Mouse (Mus musculus) intestine, postnatal 0 days (tissue): ENCODE measurements around the gene Herc3. TPM values are rescaled to one million over a fixed set of nuclear protein-coding genes. Genes with fewer than 3 reads are reported as not detected.

ENCODE experiments used
- ATAC-seq: fragments of 200-750 bp; cut with Nextera tagmentation; 2 replicates; pipeline ENCODE4 v1.8.0; 2017; ENCODE audit warnings: mild to moderate bottlenecking, moderate TSS enrichment, moderate library complexity
- H3K27ac ChIP-seq: fragments of 300-500 bp; sonication (generic); 2 replicates; pipeline ENCODE4 v1.5.1; 2014; ENCODE audit warnings: mild to moderate bottlenecking, low read depth, low read length, moderate library complexity
- H3K27me3 ChIP-seq: fragments of 300-500 bp; sonication (generic); replicated peaks from 2 replicates; pipeline ENCODE4 v1.6.1; 2014; ENCODE audit warnings: low read length, mixed read lengths; ENCODE audit not compliant: control insufficient read depth, insufficient read depth
- H3K36me3 ChIP-seq: fragments of 300-500 bp; sonication (generic); 2 replicates; pipeline ENCODE4 v1.6.1; 2014; ENCODE audit warnings: mild to moderate bottlenecking, moderate library complexity; ENCODE audit not compliant: control insufficient read depth, insufficient read depth
- H3K4me1 ChIP-seq: fragments of 300-500 bp; sonication (generic); replicated peaks from 2 replicates; pipeline ENCODE4 v1.6.1; 2014; ENCODE audit warnings: antibody characterized with exemption, low read length, mixed read lengths; ENCODE audit not compliant: control insufficient read depth, insufficient read depth
- H3K4me2 ChIP-seq: fragments of 300-500 bp; sonication (generic); replicated peaks from 2 replicates; pipeline ENCODE4 v1.6.1; 2014; ENCODE audit warnings: low read depth, mild to moderate bottlenecking, moderate library complexity
- H3K4me3 ChIP-seq: fragments of 300-500 bp; sonication (generic); 2 replicates; pipeline ENCODE4 v1.5.1; 2014; ENCODE audit warnings: low read depth, low read length
- H3K9ac ChIP-seq: fragments of 300-500 bp; sonication (generic); 2 replicates; pipeline ENCODE4 v1.6.1; 2014; ENCODE audit warnings: mild to moderate bottlenecking, low read depth, low read length
- H3K9me3 ChIP-seq: fragments of 300-500 bp; sonication (generic); 2 replicates; pipeline ENCODE4 v1.6.1; 2016; ENCODE audit warnings: mixed run types; ENCODE audit not compliant: control insufficient read depth
- CTCF ChIP-seq: sonication (generic); IDR thresholded peaks from 2 replicates; pipeline ENCODE4 v1.5.1; 2016; ENCODE audit warnings: low read depth, mild to moderate bottlenecking, control low read depth, antibody characterized with exemption, moderate library complexity
- WGBS: fragments of 180-500 bp; shearing (Covaris S2); extraction: QIAGEN DNeasy Blood & Tissue Kit; methylation state at CpG from one replicate; pipeline ENCODE4 v1.1.7; 2014; 5-methylcytosine and 5-hydroxymethylcytosine counted together
- polyA plus RNA-seq: library from polyadenylated mRNA; unstranded; fragments of >200 nt; fragmentation: Nextera tagmentation; extraction: Ambion mirVana; gene quantifications from 2 replicates; pipeline ENCODE4 v1.2.1, GENCODE M21; 2015

The Herc3 gene
- polyA plus RNA-seq, 1 experiment from 2014 or later = 14.3 TPM

- no peak overlapping the region for H3K27ac ChIP-seq
- H3K36me3 ChIP-seq = peaks cover 21% of the 10 kb centered on the region
- no peaks in the 10 kb centered on the region for H3K27me3 ChIP-seq
- H3K9me3 ChIP-seq = no peaks in the 10 kb centered on the region
- no peak overlapping the region for H3K9ac ChIP-seq
- H3K4me1 ChIP-seq = no peaks in the 10 kb centered on the region
- 49% methylated on average over 4 of the region's 4 CpGs for WGBS
- H3K4me3 ChIP-seq = no peak overlapping the region
- no peak for TF ChIP-seq CTCF
- ATAC-seq = no peak
- no peak overlapping the region for H3K4me2 ChIP-seq
These were observed 115.6 kb downstream of the Herc3 start for GRCm38 (mm10) chr6:58946840-58947239.

- ATAC-seq = no peak
These were observed 119.1 kb downstream of the Herc3 start for GRCm38 (mm10) chr6:58950410-58950809.

DNA sequence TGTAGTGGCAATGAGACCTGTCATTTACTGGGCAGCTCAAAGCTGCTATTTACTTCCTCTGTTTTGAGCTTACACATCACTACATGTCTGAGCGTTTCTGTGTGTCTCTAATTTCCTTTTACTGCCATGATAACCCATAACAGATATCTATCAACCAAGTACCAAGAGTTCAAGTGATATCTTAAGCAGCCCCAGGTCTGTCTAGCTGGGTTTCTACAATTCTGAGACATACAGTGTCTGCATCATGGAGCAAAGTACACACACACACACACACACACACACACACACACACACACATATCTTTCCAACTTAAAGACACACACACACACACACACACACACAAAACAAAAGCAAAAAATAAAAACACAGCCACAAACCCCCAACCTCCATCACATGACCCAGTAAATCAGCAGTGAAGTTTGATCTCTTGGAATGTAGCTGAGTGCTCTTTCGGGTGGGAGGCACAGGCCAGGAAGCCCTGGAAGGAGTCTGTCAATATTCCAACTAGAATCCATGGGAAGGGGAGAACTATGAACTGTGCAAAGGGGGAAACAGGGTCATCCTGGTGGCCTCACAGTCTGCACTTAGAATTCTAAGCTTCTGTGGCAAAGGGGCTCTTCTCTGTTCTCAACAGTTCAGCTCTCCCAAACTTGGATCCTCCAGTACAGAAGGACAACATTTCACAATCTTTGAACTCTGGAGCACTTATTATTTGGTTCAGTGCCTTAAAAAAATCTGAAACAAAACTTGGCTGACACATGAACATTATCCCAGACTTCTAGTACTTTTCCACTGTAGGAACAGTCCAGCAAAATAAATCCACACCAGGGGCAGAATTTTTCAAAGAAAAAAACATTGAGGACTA is 120.1 kb downstream of the Herc3 start:
- TF ChIP-seq CTCF = no peak
- Histone ChIP-seq H3K4me3 (no peak overlapping the region), H3K27ac (peak overlapping the region; percentile 68), H3K36me3 (peaks cover 23% of the 10 kb centered on the region), H3K4me2 (no peak overlapping the region), H3K9ac (no peak overlapping the region), H3K27me3 (no peaks in the 10 kb centered on the region), H3K9me3 (no peaks in the 10 kb centered on the region), H3K4me1 (no peaks in the 10 kb centered on the region)
- WGBS = 19% methylated on average over 2 of the region's 2 CpGs
- ATAC-seq = peak; percentile 87

More at GRCm38 (mm10) chr6:58950410-58950809, 119.1 kb downstream of the Herc3 start:
- Histone ChIP-seq H3K4me3 (no peak overlapping the region), H3K4me1 (no peaks in the 10 kb centered on the region), H3K36me3 (peaks cover 23% of the 10 kb centered on the region), H3K27ac (no peak overlapping the region), H3K9ac (no peak overlapping the region), H3K27me3 (no peaks in the 10 kb centered on the region), H3K4me2 (no peak overlapping the region), H3K9me3 (no peaks in the 10 kb centered on the region)
- 75% methylated on average over 1 of the region's 1 CpGs for WGBS
- TF ChIP-seq CTCF = no peak

DNA sequence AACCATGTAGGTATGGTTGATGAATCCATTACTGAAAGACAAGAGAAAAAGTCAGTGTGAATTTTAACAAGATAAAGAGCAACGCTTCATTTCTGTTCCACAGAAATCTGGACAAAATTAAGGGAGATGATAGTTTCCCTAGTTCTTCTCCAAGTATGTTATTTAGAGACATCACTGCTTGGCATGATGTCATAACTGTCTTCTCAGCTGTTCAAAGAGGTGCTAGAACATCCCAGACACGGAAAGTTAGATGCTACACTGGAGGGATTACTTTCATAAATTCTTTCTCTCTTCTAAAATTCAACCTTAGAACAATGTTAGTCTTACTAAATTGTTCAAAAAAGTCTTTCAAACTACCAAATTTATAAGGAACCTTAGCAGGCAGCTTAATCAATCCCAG is 129.3 kb downstream of the Herc3 start:
- Histone ChIP-seq H3K9me3 (no peaks in the 10 kb centered on the region), H3K9ac (no peak overlapping the region), H3K27me3 (no peaks in the 10 kb centered on the region), H3K27ac (no peak overlapping the region), H3K36me3 (peaks cover 15% of the 10 kb centered on the region), H3K4me1 (no peaks in the 10 kb centered on the region), H3K4me2 (no peak overlapping the region), H3K4me3 (no peak overlapping the region)
- no peak for TF ChIP-seq CTCF
- ATAC-seq = no peak
- WGBS = 94% methylated on average over 2 of the region's 2 CpGs

DNA sequence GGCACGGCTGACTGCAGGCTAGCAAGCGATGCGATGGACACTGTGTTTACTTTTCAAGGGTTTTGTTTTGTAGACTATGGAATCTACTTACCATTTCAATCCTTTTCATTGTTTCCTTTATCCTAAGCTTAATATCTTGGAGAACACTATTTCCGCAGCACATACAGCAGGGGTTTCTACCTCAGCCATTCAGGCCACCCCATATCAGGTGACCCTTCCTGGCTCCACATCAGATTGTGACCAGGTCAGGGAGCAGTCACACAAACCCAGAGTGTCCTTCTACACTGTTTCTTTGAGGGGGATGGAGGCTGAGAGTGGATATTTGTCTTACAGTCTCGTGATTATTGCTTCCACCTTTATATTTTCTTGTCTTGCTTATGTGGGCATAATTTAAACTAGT is 131.4 kb downstream of the Herc3 start:
- no peaks in the 10 kb centered on the region for H3K4me1 ChIP-seq
- WGBS = 82% methylated on average over 5 of the region's 5 CpGs
- no peak for TF ChIP-seq CTCF
- H3K27ac ChIP-seq = no peak overlapping the region
- H3K27me3 ChIP-seq = no peaks in the 10 kb centered on the region
- H3K9me3 ChIP-seq = no peaks in the 10 kb centered on the region
- H3K4me3 ChIP-seq = no peak overlapping the region
- no peak overlapping the region for H3K4me2 ChIP-seq
- H3K36me3 ChIP-seq = peaks cover 11% of the 10 kb centered on the region
- H3K9ac ChIP-seq = no peak overlapping the region
- no peak for ATAC-seq

- no peaks in the 10 kb centered on the region for H3K9me3 ChIP-seq
- H3K4me1 ChIP-seq = no peaks in the 10 kb centered on the region
- no peak for TF ChIP-seq CTCF
- H3K27ac ChIP-seq = no peak overlapping the region
- peaks cover 11% of the 10 kb centered on the region for H3K36me3 ChIP-seq
- no peak overlapping the region for H3K9ac ChIP-seq
- H3K4me2 ChIP-seq = no peak overlapping the region
- ATAC-seq = no peak
- WGBS = 98% methylated on average over 2 of the region's 2 CpGs
- no peaks in the 10 kb centered on the region for H3K27me3 ChIP-seq
- no peak overlapping the region for H3K4me3 ChIP-seq
These were observed 132.8 kb downstream of the Herc3 start for GRCm38 (mm10) chr6:58964091-58964490.
